Mouse (Mus musculus) testis, adult 2 months (tissue): ENCODE data around the gene Gnai3.

Source experiments
- CTCF ChIP-seq: fragments of 200-500 bp; IDR thresholded peaks from 2 replicates; pipeline ENCODE4 v1.5.1; 2012; ENCODE audit warnings: low read depth, mild to moderate bottlenecking, inconsistent platforms, low read length, moderate library complexity; ENCODE audit not compliant: control insufficient read depth, insufficient read depth, insufficient replicate concordance
- POLR2A ChIP-seq: fragments of 200-500 bp; IDR thresholded peaks from 2 replicates; pipeline ENCODE4 v1.6.1; 2012; ENCODE audit warnings: low read depth, mild to moderate bottlenecking, inconsistent platforms, low read length, moderate library complexity; ENCODE audit not compliant: control insufficient read depth

- TF ChIP-seq CTCF (no peak), POLR2A (no peak)
These were observed 34.6 kb downstream of the Gnai3 start for GRCm38 (mm10) chr3:108111320-108111719.
